ENCODE assay signal across 8 mouse cellular contexts in genomic region chr10:4432996-4433755, GRCm38 (mm10). TPM values are rescaled to one million over a fixed set of nuclear protein-coding genes. Genes with fewer than 3 reads are reported as not detected.
DNase-seq lines count a peak whose midpoint lies in the region; ATAC-seq and TF ChIP-seq lines count a peak whose summit lies in the region.

No protein-coding gene starts in this region.

- peak; percentile 10 for DNase-seq in gastrocnemius, adult 18-20 months (ENCODE audit: low spot score)
- no peak for DNase-seq in gastrocnemius, postnatal 14 days
- no peak for DNase-seq in G1E (ENCODE audit: low spot score)
- DNase-seq in kidney, adult 9 months = peak; percentile 44
- DNase-seq in midbrain, embryonic 10.5 days (ENCODE audit: low spot score) = no peak
- no peak for DNase-seq in urinary bladder, postnatal 36 days (ENCODE audit: low spot score in 2 of 2)

- no peaks in the 10 kb centered on the region for H3K9me3 ChIP-seq in G1E (replicated peaks)
- no peaks in the 10 kb centered on the region for H3K9me3 ChIP-seq in erythroblast, embryonic 14.5 days (ENCODE audit: control insufficient read depth, low read length)
- H3K9me3 ChIP-seq in midbrain, embryonic 10.5 days (replicated peaks) = no peaks in the 10 kb centered on the region

- no peak for TF ChIP-seq CTCF in G1E (IDR thresholded peaks at IDR 0.05; ENCODE audit: low read depth, low read length)

- no peak for ATAC-seq in G1E (ENCODE audit: extremely low read depth, insufficient number of reproducible peaks, low FRiP score, poor library complexity, severe bottlenecking)
- no peak for ATAC-seq in frontal cortex, adult (ENCODE audit: low TSS enrichment)

- WGBS in midbrain, embryonic 10.5 days = 14% methylated on average over 19 of the region's 19 CpGs

- H3K27me3 ChIP-seq in G1E (ENCODE audit: insufficient read depth, low read length) = no peaks in the 10 kb centered on the region
- H3K27me3 ChIP-seq in erythroblast, embryonic 14.5 days (ENCODE audit: control insufficient read depth) = no peaks in the 10 kb centered on the region
- no peaks in the 10 kb centered on the region for H3K27me3 ChIP-seq in midbrain, embryonic 10.5 days (ENCODE audit: low read depth, poor library complexity, severe bottlenecking)

- H3K27ac ChIP-seq in midbrain, embryonic 10.5 days (replicated peaks) = peak overlapping the region; percentile 84

- peaks cover 57% of the 10 kb centered on the region for H3K4me1 ChIP-seq in G1E (ENCODE audit: insufficient read depth, low read depth, low read length)
- H3K4me1 ChIP-seq in erythroblast, embryonic 14.5 days (ENCODE audit: control insufficient read depth) = peaks cover 57% of the 10 kb centered on the region
- peaks cover 24% of the 10 kb centered on the region for H3K4me1 ChIP-seq in midbrain, embryonic 10.5 days

- peak overlapping the region; percentile 80 for H3K4me3 ChIP-seq in G1E (ENCODE audit: low read depth, low read length)
- H3K4me3 ChIP-seq in erythroblast, embryonic 14.5 days (replicated peaks) = peak overlapping the region; percentile 77
- peak overlapping the region; percentile 76 for H3K4me3 ChIP-seq in midbrain, embryonic 10.5 days

- intact Hi-C loops in gastrocnemius, postnatal 14 days (cut with DNase I; ENCODE audit: low total_unique reads) = no loop called here

- H3K36me3 ChIP-seq in G1E (replicated peaks) = peaks cover 64% of the 10 kb centered on the region
- H3K36me3 ChIP-seq in erythroblast, embryonic 14.5 days (ENCODE audit: control insufficient read depth) = peaks cover 40% of the 10 kb centered on the region
- H3K36me3 ChIP-seq in midbrain, embryonic 10.5 days = peaks cover 35% of the 10 kb centered on the region

RNA-seq across cellular contexts. Expression of gene Armt1, which starts 0.9 kb away (rescaled TPM):
- total RNA-seq in gastrocnemius, adult 18-20 months (2021) = 10 to 100 TPM; 15.2 to 16.1 TPM
- 1 to 10 TPM; 9.4 TPM for total RNA-seq in gastrocnemius, postnatal 14 days (2021)
- total RNA-seq in G1E (2014; fragmentation: Nextera tagmentation) (43.2 and 50.4 TPM in 2 replicates), G1E (2017) (39.2 and 42.8 TPM in 2 replicates)
- polyA plus RNA-seq in G1E (2012) = 4.3 and 13.6 TPM in 2 replicates
- 0.54 and 0.63 TPM in 2 replicates for polyA plus RNA-seq in erythroblast, embryonic 14.5 days (2012)
- polyA plus RNA-seq in midbrain, embryonic 10.5 days (2016; fragmentation: Nextera tagmentation; extraction: Ambion mirVana) = 29.0 and 32.0 TPM in 2 replicates

RNA-seq across cellular contexts. Expression of gene Rmnd1, which starts 1.0 kb away (rescaled TPM):
- 10 to 100 TPM; 32.3 to 35.2 TPM for total RNA-seq in gastrocnemius, adult 18-20 months (2021)
- total RNA-seq in gastrocnemius, postnatal 14 days (2021) = 10 to 100 TPM; 27.6 to 28.1 TPM
- total RNA-seq in G1E (2014; fragmentation: Nextera tagmentation) = 65.5 and 82.9 TPM in 2 replicates
- total RNA-seq in G1E (2017) = 43.5 and 49.0 TPM in 2 replicates
- polyA plus RNA-seq in G1E (2012) = 3.6 and 11.8 TPM in 2 replicates
- 0.14 and 0.18 TPM in 2 replicates for polyA plus RNA-seq in erythroblast, embryonic 14.5 days (2012)
- polyA plus RNA-seq in midbrain, embryonic 10.5 days (2016; fragmentation: Nextera tagmentation; extraction: Ambion mirVana) = 48.9 and 49.4 TPM in 2 replicates

RNA-seq across cellular contexts. Expression of gene Zbtb2, which starts 45.3 kb away (rescaled TPM):
- total RNA-seq in gastrocnemius, adult 18-20 months (2021) = 1 to 10 TPM; 4.4 to 5.2 TPM
- 1 to 10 TPM; 4.2 to 4.5 TPM for total RNA-seq in gastrocnemius, postnatal 14 days (2021)
- total RNA-seq in G1E (2014; fragmentation: Nextera tagmentation) = 16.7 and 21.5 TPM in 2 replicates
- total RNA-seq in G1E (2017) = 11.8 and 11.9 TPM in 2 replicates
- polyA plus RNA-seq in G1E (2012) = 7.3 and 7.5 TPM in 2 replicates
- 0.15 and 0.20 TPM in 2 replicates for polyA plus RNA-seq in erythroblast, embryonic 14.5 days (2012)
- polyA plus RNA-seq in midbrain, embryonic 10.5 days (2016; fragmentation: Nextera tagmentation; extraction: Ambion mirVana) = 21.3 and 21.7 TPM in 2 replicates

RNA-seq across cellular contexts. Expression of gene Ccdc170, which starts 49.1 kb away (rescaled TPM):
- under 1 TPM; 0.50 to 0.84 TPM for total RNA-seq in gastrocnemius, adult 18-20 months (2021)
- total RNA-seq in gastrocnemius, postnatal 14 days (2021) = under 1 TPM; 0.44 to 0.47 TPM
- total RNA-seq in G1E (2014; fragmentation: Nextera tagmentation) (not detected in 2 replicates), G1E (2017) (0.06 TPM in 1 of 2 replicates, not detected in the other)
- polyA plus RNA-seq in G1E (2012) = not detected in 2 replicates
- polyA plus RNA-seq in erythroblast, embryonic 14.5 days (2012) = not detected in 2 replicates
- polyA plus RNA-seq in midbrain, embryonic 10.5 days (2016; fragmentation: Nextera tagmentation; extraction: Ambion mirVana) = 0.16 TPM in 1 of 2 replicates, not detected in the other

Comparison
In these comparisons a context has a peak if more than half of its experiments do, and no peak if none do; other contexts are left out.
1. DNase-seq: peak in gastrocnemius, adult 18-20 months (single experiment) and kidney, adult 9 months (single experiment); none in gastrocnemius, postnatal 14 days (single experiment), G1E (single experiment), midbrain, embryonic 10.5 days (single experiment) and urinary bladder, postnatal 36 days (0 of 2).
2. Peak in every context shown above with its lines, with median percentiles within 50 percentile points of each other: H3K4me3 ChIP-seq.